Mouse (Mus musculus): Measurements from ENCODE around the gene Fabp3. TPM values are rescaled to one million over a fixed set of nuclear protein-coding genes. Genes with fewer than 3 reads are reported as not detected.

Gene Fabp3
- polyA plus RNA-seq, 1 experiment from 2014 or later, result 33.1 TPM

- Histone ChIP-seq H3K4me3 (peak overlapping the region; percentile 70), H3K27me3 (ENCODE audit: insufficient read depth, poor library complexity, severe bottlenecking) (peaks cover 66% of the 10 kb centered on the region), H3K27ac (peak overlapping the region; percentile 96), H3K9me3 (no peaks in the 10 kb centered on the region), H3K36me3 (0 out of 2 replicates have a peak, but pooled peaks cover 4% of the 10 kb centered on the region), H3K4me1 (replicated peaks) (peaks cover 46% of the 10 kb centered on the region)
- DNase-seq (ENCODE audit: low spot score), result peak; percentile 72
- 1% methylated on average over 62 of the region's 62 CpGs for WGBS
Measured at GRCm38 (mm10) chr4:130275016-130275822, 33.2 kb upstream of the Fabp3 start.

GRCm38 (mm10) chr4:130275823-130276105, 32.6 kb upstream of the Fabp3 start:
- H3K4me3 ChIP-seq, result peak overlapping the region; percentile 70
- no peaks in the 10 kb centered on the region for H3K9me3 ChIP-seq
- DNase-seq (ENCODE audit: low spot score), result no peak
- peak overlapping the region; percentile 96 for H3K27ac ChIP-seq
- WGBS, result 45% methylated on average over 5 of the region's 5 CpGs
- H3K4me1 ChIP-seq (replicated peaks), result peaks cover 46% of the 10 kb centered on the region
- 0 out of 2 replicates have a peak, but pooled peaks cover 4% of the 10 kb centered on the region for H3K36me3 ChIP-seq
- H3K27me3 ChIP-seq (ENCODE audit: insufficient read depth, poor library complexity, severe bottlenecking), result peaks cover 70% of the 10 kb centered on the region

GRCm38 (mm10) chr4:130276573-130277176, 31.7 kb upstream of the Fabp3 start:
- H3K27ac ChIP-seq, result no peak overlapping the region
- H3K4me3 ChIP-seq, result peak overlapping the region; percentile 70; the same call in 1 of the 2 replicates
- peaks cover 46% of the 10 kb centered on the region for H3K4me1 ChIP-seq (replicated peaks)
- peaks cover 75% of the 10 kb centered on the region for H3K27me3 ChIP-seq (ENCODE audit: insufficient read depth, poor library complexity, severe bottlenecking)
- no peaks in the 10 kb centered on the region for H3K9me3 ChIP-seq
- no peak for DNase-seq (ENCODE audit: low spot score)
- no peaks in the 10 kb centered on the region for H3K36me3 ChIP-seq
- WGBS, result 72% methylated on average over 7 of the region's 7 CpGs

- peaks cover 30% of the 10 kb centered on the region for H3K4me1 ChIP-seq (replicated peaks)
- DNase-seq (ENCODE audit: low spot score), result no peak
- H3K36me3 ChIP-seq, result no peaks in the 10 kb centered on the region
- H3K27ac ChIP-seq, result no peak within 1 kb of the TSS
- H3K4me3 ChIP-seq, result no peak within 1 kb of the TSS
- H3K27me3 ChIP-seq (ENCODE audit: insufficient read depth, poor library complexity, severe bottlenecking), result peaks cover 61% of the 10 kb centered on the region
- WGBS, result 74% methylated on average over 2 of the region's 2 CpGs
- no peaks in the 10 kb centered on the region for H3K9me3 ChIP-seq
Measured at GRCm38 (mm10) chr4:130279105-130279504, 29.3 kb upstream of the Fabp3 start, which contains the start of gene Serinc2. Gene Serinc2 (minus strand): TSS chr4:130279205.

- DNase-seq (ENCODE audit: low spot score), result no peak
- H3K27ac ChIP-seq, result no peak overlapping the region
- WGBS, result 73% methylated on average over 5 of the region's 5 CpGs
- no peaks in the 10 kb centered on the region; the same call in 1 of the 2 replicates for H3K4me1 ChIP-seq (replicated peaks)
- H3K27me3 ChIP-seq (ENCODE audit: insufficient read depth, poor library complexity, severe bottlenecking), result peaks cover 30% of the 10 kb centered on the region
- H3K36me3 ChIP-seq, result no peaks in the 10 kb centered on the region
- H3K4me3 ChIP-seq, result no peak overlapping the region
- no peaks in the 10 kb centered on the region for H3K9me3 ChIP-seq
Measured at GRCm38 (mm10) chr4:130282856-130283255, 25.5 kb upstream of the Fabp3 start.

- Histone ChIP-seq H3K4me3 (no peak overlapping the region), H3K9me3 (no peaks in the 10 kb centered on the region), H3K36me3 (no peaks in the 10 kb centered on the region), H3K27me3 (ENCODE audit: insufficient read depth, poor library complexity, severe bottlenecking) (peaks cover 22% of the 10 kb centered on the region), H3K4me1 (replicated peaks) (no peaks in the 10 kb centered on the region; the same call in 1 of the 2 replicates), H3K27ac (no peak overlapping the region)
- 87% methylated on average over 9 of the region's 9 CpGs for WGBS
- DNase-seq (ENCODE audit: low spot score), result no peak
Measured at GRCm38 (mm10) chr4:130283826-130284225, 24.6 kb upstream of the Fabp3 start.

GRCm38 (mm10) chr4:130286531-130286930, 21.9 kb upstream of the Fabp3 start:
- no peak overlapping the region for H3K4me3 ChIP-seq
- DNase-seq (ENCODE audit: low spot score), result no peak
- no peaks in the 10 kb centered on the region for H3K9me3 ChIP-seq
- no peaks in the 10 kb centered on the region for H3K36me3 ChIP-seq
- H3K4me1 ChIP-seq (replicated peaks), result no peaks in the 10 kb centered on the region; the same call in 1 of the 2 replicates
- no peak overlapping the region for H3K27ac ChIP-seq
- peaks cover 13% of the 10 kb centered on the region for H3K27me3 ChIP-seq (ENCODE audit: insufficient read depth, poor library complexity, severe bottlenecking)
- 52% methylated on average over 3 of the region's 3 CpGs for WGBS

- no peak for DNase-seq (ENCODE audit: low spot score)
- H3K4me1 ChIP-seq (replicated peaks), result no peaks in the 10 kb centered on the region
- H3K27ac ChIP-seq, result no peak overlapping the region
- H3K4me3 ChIP-seq, result no peak overlapping the region
- 82% methylated on average over 3 of the region's 3 CpGs for WGBS
- H3K9me3 ChIP-seq, result no peaks in the 10 kb centered on the region
- no peaks in the 10 kb centered on the region for H3K36me3 ChIP-seq
- peaks cover 7% of the 10 kb centered on the region; the same call in 1 of the 2 replicates for H3K27me3 ChIP-seq (ENCODE audit: insufficient read depth, poor library complexity, severe bottlenecking)
Measured at GRCm38 (mm10) chr4:130289824-130290223, 18.6 kb upstream of the Fabp3 start.

- WGBS, result 7% methylated on average over 4 of the region's 4 CpGs
- Histone ChIP-seq H3K27ac (no peak overlapping the region), H3K9me3 (no peaks in the 10 kb centered on the region), H3K27me3 (ENCODE audit: insufficient read depth, poor library complexity, severe bottlenecking) (peaks cover 7% of the 10 kb centered on the region; the same call in 1 of the 2 replicates), H3K4me1 (replicated peaks) (0 out of 2 replicates have a peak, but pooled peaks cover 5% of the 10 kb centered on the region), H3K4me3 (no peak overlapping the region), H3K36me3 (no peaks in the 10 kb centered on the region)
- peak; percentile 85 for DNase-seq (ENCODE audit: low spot score)
Measured at GRCm38 (mm10) chr4:130292271-130292670, 16.1 kb upstream of the Fabp3 start.

GRCm38 (mm10) chr4:130294513-130294912, 13.9 kb upstream of the Fabp3 start:
- H3K27me3 ChIP-seq (ENCODE audit: insufficient read depth, poor library complexity, severe bottlenecking), result no peaks in the 10 kb centered on the region
- no peak for DNase-seq (ENCODE audit: low spot score)
- no peak overlapping the region for H3K4me3 ChIP-seq
- H3K4me1 ChIP-seq (replicated peaks), result peaks cover 13% of the 10 kb centered on the region; the same call in 1 of the 2 replicates
- no peak overlapping the region for H3K27ac ChIP-seq
- no peaks in the 10 kb centered on the region for H3K9me3 ChIP-seq
- 87% methylated on average over 8 of the region's 8 CpGs for WGBS
- no peaks in the 10 kb centered on the region for H3K36me3 ChIP-seq

GRCm38 (mm10) chr4:130295047-130295745, 13.2 kb upstream of the Fabp3 start:
- H3K4me3 ChIP-seq, result no peak overlapping the region
- H3K9me3 ChIP-seq, result no peaks in the 10 kb centered on the region
- DNase-seq (ENCODE audit: low spot score), result no peak
- no peaks in the 10 kb centered on the region for H3K36me3 ChIP-seq
- WGBS, result 61% methylated on average over 23 of the region's 23 CpGs
- H3K4me1 ChIP-seq (replicated peaks), result peaks cover 14% of the 10 kb centered on the region; the same call in 1 of the 2 replicates
- no peaks in the 10 kb centered on the region for H3K27me3 ChIP-seq (ENCODE audit: insufficient read depth, poor library complexity, severe bottlenecking)
- H3K27ac ChIP-seq, result no peak overlapping the region

- Histone ChIP-seq H3K4me1 (replicated peaks) (peaks cover 14% of the 10 kb centered on the region; the same call in 1 of the 2 replicates), H3K27ac (0 out of 2 replicates have a peak overlapping the region, but pooled peaks have one; percentile 3), H3K4me3 (no peak overlapping the region), H3K36me3 (no peaks in the 10 kb centered on the region), H3K27me3 (ENCODE audit: insufficient read depth, poor library complexity, severe bottlenecking) (0 out of 2 replicates have a peak, but pooled peaks cover under 1% of the 10 kb centered on the region), H3K9me3 (no peaks in the 10 kb centered on the region)
- no peak for DNase-seq (ENCODE audit: low spot score)
- 87% methylated on average over 13 of the region's 13 CpGs for WGBS
Measured at GRCm38 (mm10) chr4:130296243-130296965, 12.0 kb upstream of the Fabp3 start.

Data from hindbrain, embryonic 10.5 days (tissue).